Mouse (Mus musculus) liver, embryonic 14.5 days (tissue): Measurements from ENCODE around the gene Mterf1a.

Experiments used
- CTCF ChIP-seq: IDR thresholded peaks from 2 replicates; pipeline ENCODE4 v1.5.1; 2016; ENCODE audit warnings: antibody characterized with exemption, low read depth, control low read depth
- EP300 ChIP-seq: IDR thresholded peaks from 2 replicates; pipeline ENCODE4 v1.6.1; 2016; ENCODE audit warnings: antibody characterized with exemption, low read depth

DNA sequence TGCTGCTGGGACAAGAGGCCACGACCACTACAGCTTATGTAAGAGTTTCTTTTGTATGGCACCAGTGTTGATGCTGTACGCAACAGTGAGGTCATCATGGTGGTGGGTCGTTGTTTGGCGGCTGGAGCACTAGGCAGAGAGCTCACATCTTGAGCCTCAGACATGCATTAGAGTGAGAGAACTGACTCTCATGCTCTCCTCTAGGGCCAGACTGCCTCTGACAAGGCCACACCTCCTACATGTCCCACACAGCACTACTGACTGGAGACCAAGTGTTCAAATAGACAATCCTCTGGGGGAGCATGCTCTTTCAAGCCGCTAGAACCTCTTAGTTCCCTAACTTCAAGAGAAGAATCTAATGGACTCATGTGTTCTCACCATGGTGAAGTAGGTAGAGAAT lies 45.6 kb upstream of the Mterf1a start:
- TF ChIP-seq CTCF (no peak), EP300 (no peak)
